Mouse (Mus musculus) C2C12 (cell line): Measurements from ENCODE around the gene Sorl1. TPM values are rescaled to one million over a fixed set of nuclear protein-coding genes. Genes with fewer than 3 reads are reported as not detected.

ENCODE experiments used
- H3K27me3 ChIP-seq: one replicate; pipeline ENCODE4 v1.6.1; 2011; ENCODE audit not compliant: control insufficient read depth, insufficient read depth, insufficient read length
- H3K36me3 ChIP-seq: one replicate; pipeline ENCODE4 v1.6.1; 2011; ENCODE audit not compliant: control insufficient read depth, insufficient read depth
- H3K4me3 ChIP-seq: one replicate; pipeline ENCODE4 v1.5.1; 2011; ENCODE audit warnings: mild to moderate bottlenecking, control low read depth; ENCODE audit not compliant: poor library complexity, insufficient read depth, severe bottlenecking
- H3K79me2 ChIP-seq: one replicate; pipeline ENCODE4 v1.6.1; 2011; ENCODE audit not compliant: control insufficient read depth, insufficient read depth
- H3K79me3 ChIP-seq: one replicate; pipeline ENCODE4 v1.6.1; 2011; ENCODE audit warnings: low read depth, control low read depth
- H3ac ChIP-seq: one replicate; pipeline ENCODE3; 2011; ENCODE audit warnings: low read depth; ENCODE audit not compliant: control insufficient read depth, insufficient read length
- CEBPB ChIP-seq: IDR thresholded peaks from one replicate; pipeline ENCODE4 v1.6.1; 2011; ENCODE audit warnings: low read depth, mild to moderate bottlenecking, control low read depth, moderate library complexity
- CTCF ChIP-seq: IDR thresholded peaks from one replicate; pipeline ENCODE4 v1.5.1; 2011; ENCODE audit not compliant: control insufficient read depth, insufficient read depth, insufficient read length
- FOSL1 ChIP-seq: IDR thresholded peaks from one replicate; pipeline ENCODE4 v1.8.0; 2011; ENCODE audit warnings: mild to moderate bottlenecking, low read length; ENCODE audit not compliant: poor library complexity, insufficient read depth, severe bottlenecking
- MAX ChIP-seq: IDR thresholded peaks from one replicate; pipeline ENCODE4 v1.6.1; 2011; ENCODE audit warnings: mild to moderate bottlenecking, control low read depth
- MYOD1 ChIP-seq: IDR thresholded peaks from one replicate; pipeline ENCODE4 v1.6.1; 2011; ENCODE audit warnings: low read depth; ENCODE audit not compliant: control insufficient read depth, insufficient read length
- MYOG ChIP-seq: IDR thresholded peaks from one replicate; pipeline ENCODE4 v1.6.1; 2011; ENCODE audit not compliant: control insufficient read depth, insufficient read length; ENCODE audit errors: extremely low read depth
- USF1 ChIP-seq: IDR thresholded peaks from one replicate; pipeline ENCODE4 v1.6.1; 2011; ENCODE audit warnings: low read depth, mild to moderate bottlenecking, control low read depth, moderate library complexity
- polyA plus RNA-seq: library from polyadenylated mRNA; unstranded; fragments of >200 nt; fragmentation: generic; extraction: Trizol; gene quantifications from one replicate; pipeline ENCODE4 v1.2.1, GENCODE M21; 2012; ENCODE audit warnings: missing spikeins

Gene Sorl1
- polyA plus RNA-seq, 1 experiment, result 0.02 TPM

DNA sequence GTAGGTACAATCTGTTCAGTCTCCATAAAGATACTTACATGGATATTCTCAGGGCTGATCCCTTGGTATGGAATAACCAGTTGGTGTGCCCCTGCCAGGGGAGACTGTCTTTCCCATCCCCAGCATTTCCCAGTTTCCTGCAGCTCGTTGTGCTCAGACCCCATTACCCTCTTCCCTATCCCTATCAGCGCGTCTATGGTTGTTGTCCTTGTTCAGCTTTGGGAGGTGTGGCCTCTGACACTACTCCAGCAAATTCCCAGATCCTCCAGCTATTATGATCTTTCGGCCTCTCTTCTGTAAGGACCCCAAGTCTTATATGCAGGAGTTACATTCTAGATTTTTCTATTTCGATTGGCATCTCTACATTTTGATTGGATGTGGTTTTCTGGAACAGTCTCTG lies 35.3 kb upstream of the Sorl1 start:
- Histone ChIP-seq H3K79me2 (no peaks in the 10 kb centered on the region), H3ac (no peak overlapping the region)

GRCm38 (mm10) chr9:42158652-42159051 lies 34.6 kb upstream of the Sorl1 start:
- Histone ChIP-seq H3K79me2 (no peaks in the 10 kb centered on the region), H3K79me3 (no peaks in the 10 kb centered on the region), H3ac (no peak overlapping the region), H3K36me3 (no peaks in the 10 kb centered on the region), H3K4me3 (no peak overlapping the region), H3K27me3 (peaks cover 3% of the 10 kb centered on the region)
- TF ChIP-seq MAX (no peak), CTCF (no peak), MYOG (no peak), FOSL1 (no peak), CEBPB (no peak), USF1 (no peak), MYOD1 (no peak)

More for the DNA sequence above, 35.3 kb upstream of the Sorl1 start:
- Histone ChIP-seq H3K36me3 (no peaks in the 10 kb centered on the region), H3K79me3 (no peaks in the 10 kb centered on the region), H3K27me3 (peaks cover 3% of the 10 kb centered on the region), H3K4me3 (no peak overlapping the region)
- no peak for TF ChIP-seq CTCF

DNA sequence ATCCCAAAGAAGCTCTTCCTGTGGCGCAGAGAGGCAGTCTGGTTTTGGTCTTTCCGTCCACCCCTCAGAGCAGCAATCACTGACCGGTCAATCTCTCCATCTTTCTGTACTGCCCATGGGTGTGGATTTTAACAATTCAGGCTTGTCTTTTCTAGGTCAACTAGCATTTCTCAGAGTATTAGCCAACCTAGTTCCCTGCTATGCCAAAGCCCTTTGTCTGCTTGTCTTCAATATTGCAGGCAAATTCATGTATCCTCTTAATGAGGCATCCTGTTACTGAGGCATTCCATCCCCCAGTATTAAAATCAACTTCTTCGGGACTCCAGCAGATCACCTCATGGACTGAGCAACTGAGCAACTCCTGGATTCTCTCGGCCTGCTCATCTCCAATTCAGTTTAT lies 33.9 kb upstream of the Sorl1 start:
- peaks cover 3% of the 10 kb centered on the region for H3K27me3 ChIP-seq
- H3ac ChIP-seq, result no peak overlapping the region
- no peaks in the 10 kb centered on the region for H3K36me3 ChIP-seq
- H3K4me3 ChIP-seq, result no peak overlapping the region
- no peaks in the 10 kb centered on the region for H3K79me3 ChIP-seq
- TF ChIP-seq CTCF (no peak), MYOD1 (no peak), USF1 (no peak), CEBPB (no peak), FOSL1 (no peak), MAX (no peak), MYOG (no peak)
- H3K79me2 ChIP-seq, result no peaks in the 10 kb centered on the region

GRCm38 (mm10) chr9:42156566-42156965 lies 32.5 kb upstream of the Sorl1 start:
- Histone ChIP-seq H3K27me3 (peaks cover 3% of the 10 kb centered on the region), H3ac (no peak overlapping the region), H3K4me3 (no peak overlapping the region), H3K79me2 (no peaks in the 10 kb centered on the region), H3K36me3 (no peaks in the 10 kb centered on the region), H3K79me3 (no peaks in the 10 kb centered on the region)
- TF ChIP-seq MYOD1 (no peak), CEBPB (no peak), FOSL1 (no peak), MAX (no peak), CTCF (no peak), MYOG (no peak), USF1 (no peak)

DNA sequence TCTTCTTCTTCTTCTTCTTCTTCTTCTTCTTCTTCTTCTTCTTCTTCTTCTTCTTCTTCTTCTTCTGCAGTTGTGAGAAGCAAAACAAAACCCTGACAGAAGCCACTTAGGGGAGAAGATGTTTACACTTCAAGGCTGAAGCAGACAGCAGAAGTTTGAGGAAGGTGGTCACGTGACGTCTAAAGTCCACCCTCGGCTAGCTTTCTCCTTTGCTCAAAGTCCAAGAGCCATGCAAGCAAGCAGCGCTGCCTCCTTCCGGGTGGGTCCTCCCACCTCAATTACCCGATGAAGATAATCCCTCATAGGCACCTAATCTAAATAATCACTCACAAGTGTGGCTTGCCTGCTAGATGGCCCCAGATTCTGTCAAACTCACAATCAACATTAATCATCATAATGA lies 30.6 kb upstream of the Sorl1 start:
- Histone ChIP-seq H3K79me2 (no peaks in the 10 kb centered on the region), H3K79me3 (no peaks in the 10 kb centered on the region), H3K4me3 (no peak overlapping the region), H3K36me3 (no peaks in the 10 kb centered on the region), H3ac (no peak overlapping the region), H3K27me3 (peaks cover 6% of the 10 kb centered on the region)
- no peak for TF ChIP-seq MYOD1

- Histone ChIP-seq H3K36me3 (no peaks in the 10 kb centered on the region), H3K79me3 (no peaks in the 10 kb centered on the region), H3K4me3 (no peak overlapping the region), H3K79me2 (no peaks in the 10 kb centered on the region), H3ac (no peak overlapping the region), H3K27me3 (peaks cover 6% of the 10 kb centered on the region)
- TF ChIP-seq USF1 (no peak), CEBPB (no peak), MYOG (no peak), MYOD1 (no peak), MAX (no peak), FOSL1 (no peak), CTCF (no peak)
These were observed 24.7 kb upstream of the Sorl1 start for GRCm38 (mm10) chr9:42148816-42149215.
